Mouse (Mus musculus) MEL (cell line): ENCODE measurements around the gene Smyd1. TPM values are rescaled to one million over a fixed set of nuclear protein-coding genes. Genes with fewer than 3 reads are reported as not detected.
A peak's percentile ranks its signal among the peaks of the same experiment; 100 is the strongest.

Source experiments
- DNase-seq: peaks from one replicate; pipeline ENCODE4 v3.0.0; 2011; ENCODE audit warnings: low read depth, low spot score
- H3K27ac ChIP-seq: 2 replicates; pipeline ENCODE4 v1.5.1; 2012; ENCODE audit warnings: low read depth, mild to moderate bottlenecking, control low read depth, low read length, moderate library complexity; ENCODE audit not compliant: control insufficient read depth
- H3K27me3 ChIP-seq, 2 experiments: fragments of 150-350 bp in 1 of 2; sonication (generic) in 1 of 2; 2 replicates each; pipeline ENCODE4 v1.6.1; 2012; ENCODE audit warnings: low read length in 2 of 2, mild to moderate bottlenecking in 2 of 2, improper control_type of control experiment in 1 of 2, moderate library complexity in 1 of 2; ENCODE audit not compliant: insufficient read depth in 2 of 2, control insufficient read depth in 1 of 2
- H3K36me3 ChIP-seq, 2 experiments: 2 replicates each; pipeline ENCODE4 v1.6.1; 2012 to 2014; ENCODE audit warnings: low read length in 2 of 2, improper control_type of control experiment in 1 of 2, inconsistent platforms in 1 of 2, mild to moderate bottlenecking in 1 of 2; ENCODE audit not compliant: insufficient read depth in 2 of 2, control insufficient read depth in 1 of 2
- H3K4me1 ChIP-seq, 2 experiments: fragments of 150-350 bp in 1 of 2; sonication (generic) in 1 of 2; 2 replicates each; pipeline ENCODE4 v1.6.1; 2012; ENCODE audit warnings: low read length in 2 of 2, improper control_type of control experiment in 1 of 2, mild to moderate bottlenecking in 1 of 2; ENCODE audit not compliant: insufficient read depth in 2 of 2, control insufficient read depth in 1 of 2
- H3K4me3 ChIP-seq, 2 experiments: fragments of 150-350 bp in 1 of 2; sonication (generic) in 1 of 2; 2 replicates each; pipeline ENCODE4 v1.5.1; 2012; ENCODE audit warnings: low read depth in 2 of 2, low read length in 2 of 2, mild to moderate bottlenecking in 2 of 2, moderate library complexity in 2 of 2, control low read depth in 1 of 2, improper control_type of control experiment in 1 of 2; ENCODE audit not compliant: control insufficient read depth in 1 of 2, insufficient read depth in 1 of 2
- H3K79me2 ChIP-seq: 2 replicates; pipeline ENCODE4 v1.6.1; 2012; ENCODE audit warnings: mild to moderate bottlenecking, low read length, moderate library complexity; ENCODE audit not compliant: control insufficient read depth, poor library complexity, insufficient read depth
- H3K9ac ChIP-seq: 2 replicates; pipeline ENCODE4 v1.6.1; 2012; ENCODE audit warnings: low read depth, mild to moderate bottlenecking, control low read depth, low read length, moderate library complexity; ENCODE audit not compliant: control insufficient read depth, poor library complexity, severe bottlenecking
- H3K9me3 ChIP-seq: fragments of 150-350 bp; sonication (generic); replicated peaks from 2 replicates; pipeline ENCODE4 v1.6.1; 2012; ENCODE audit warnings: mild to moderate bottlenecking, low read length, improper control_type of control experiment, moderate library complexity; ENCODE audit not compliant: insufficient read depth
- CHD1 ChIP-seq: IDR thresholded peaks from 2 replicates; pipeline ENCODE4 v1.6.1; 2012; ENCODE audit warnings: low read depth, mild to moderate bottlenecking, inconsistent platforms, low read length, improper control_type of control experiment
- CHD2 ChIP-seq: IDR thresholded peaks from 2 replicates; pipeline ENCODE4 v1.6.1; 2011; ENCODE audit warnings: low read length, improper control_type of control experiment
- CTCF ChIP-seq, 3 experiments: IDR thresholded peaks in 2 of 3; conservative IDR thresholded peaks in 1 of 3; 2 replicates each; pipeline ENCODE4 v1.5.1; 2011 to 2012; ENCODE audit warnings: low read length in 3 of 3, low read depth in 2 of 3, mild to moderate bottlenecking in 2 of 3, improper control_type of control experiment in 1 of 3, inconsistent platforms in 1 of 3, mixed read lengths in 1 of 3, moderate library complexity in 1 of 3; ENCODE audit not compliant: control insufficient read depth in 1 of 3, insufficient read depth in 1 of 3, poor library complexity in 1 of 3, severe bottlenecking in 1 of 3
- ELF1 ChIP-seq: IDR thresholded peaks from 2 replicates; pipeline ENCODE4 v1.6.1; 2014; ENCODE audit warnings: low read depth, mild to moderate bottlenecking, inconsistent platforms, low read length, improper control_type of control experiment, moderate library complexity
- EP300 ChIP-seq, 2 experiments: IDR thresholded peaks; 2 replicates each; pipeline ENCODE4 v1.6.1; 2011; ENCODE audit warnings: improper control_type of control experiment in 2 of 2, low read length in 2 of 2, low read depth in 1 of 2, mild to moderate bottlenecking in 1 of 2
- ETS1 ChIP-seq: IDR thresholded peaks from 2 replicates; pipeline ENCODE4 v1.6.1; 2012; ENCODE audit warnings: low read depth, mild to moderate bottlenecking, inconsistent platforms, low read length, improper control_type of control experiment, moderate library complexity
- GABPA ChIP-seq: IDR thresholded peaks from 2 replicates; pipeline ENCODE4 v1.6.1; 2012; ENCODE audit warnings: low read depth, mild to moderate bottlenecking, inconsistent platforms, low read length, improper control_type of control experiment, moderate library complexity
- GATA1 ChIP-seq: IDR thresholded peaks from 2 replicates; pipeline ENCODE4 v1.6.1; 2011; ENCODE audit warnings: low read depth, low read length, improper control_type of control experiment
- MAFK ChIP-seq: IDR thresholded peaks from 2 replicates; pipeline ENCODE4 v1.6.1; 2011; ENCODE audit warnings: low read depth, mild to moderate bottlenecking, low read length, improper control_type of control experiment, borderline replicate concordance
- MAZ ChIP-seq: IDR thresholded peaks from 2 replicates; pipeline ENCODE4 v1.6.1; 2012; ENCODE audit warnings: low read depth, mild to moderate bottlenecking, inconsistent platforms, low read length, improper control_type of control experiment
- MEF2A ChIP-seq: IDR thresholded peaks from 2 replicates; pipeline ENCODE4 v1.6.1; 2014; ENCODE audit warnings: low read depth, mild to moderate bottlenecking, inconsistent platforms, low read length, improper control_type of control experiment; ENCODE audit not compliant: poor library complexity, insufficient replicate concordance, severe bottlenecking; ENCODE audit errors: extremely low read depth
- MXI1 ChIP-seq: IDR thresholded peaks from 2 replicates; pipeline ENCODE4 v1.6.1; 2011; ENCODE audit warnings: mild to moderate bottlenecking, low read depth, low read length, improper control_type of control experiment
- MYB ChIP-seq: IDR thresholded peaks from 2 replicates; pipeline ENCODE4 v1.6.1; 2011; ENCODE audit warnings: mild to moderate bottlenecking, low read depth, low read length, improper control_type of control experiment
- MYC ChIP-seq: IDR thresholded peaks from 2 replicates; pipeline ENCODE4 v1.6.1; 2011; ENCODE audit warnings: low read depth, mild to moderate bottlenecking, low read length, improper control_type of control experiment, moderate library complexity
- NRF1 ChIP-seq: IDR thresholded peaks from 2 replicates; pipeline ENCODE4 v1.6.1; 2014; ENCODE audit warnings: low read depth, mild to moderate bottlenecking, inconsistent platforms, low read length, improper control_type of control experiment, moderate library complexity; ENCODE audit not compliant: poor library complexity, insufficient read depth, severe bottlenecking
- POLR2A ChIP-seq, 2 experiments: IDR thresholded peaks; 2 replicates each; pipeline ENCODE4 v1.6.1; 2011 to 2012; ENCODE audit warnings: low read length in 2 of 2, mild to moderate bottlenecking in 2 of 2, control low read depth in 1 of 2, improper control_type of control experiment in 1 of 2, low read depth in 1 of 2, moderate library complexity in 1 of 2; ENCODE audit not compliant: control insufficient read depth in 1 of 2, insufficient read depth in 1 of 2, poor library complexity in 1 of 2
- POLR2AphosphoS2 ChIP-seq: IDR thresholded peaks from 2 replicates; pipeline ENCODE4 v1.6.1; 2011; ENCODE audit warnings: low read length, improper control_type of control experiment
- RAD21 ChIP-seq: IDR thresholded peaks from 2 replicates; pipeline ENCODE4 v1.6.1; 2011; ENCODE audit warnings: mild to moderate bottlenecking, low read depth, low read length, improper control_type of control experiment
- SMC3 ChIP-seq: IDR thresholded peaks from 2 replicates; pipeline ENCODE4 v1.6.1; 2011; ENCODE audit warnings: low read depth, low read length, improper control_type of control experiment
- TAL1 ChIP-seq: IDR thresholded peaks from 2 replicates; pipeline ENCODE4 v1.6.1; 2012; ENCODE audit warnings: mild to moderate bottlenecking, inconsistent platforms, low read length, moderate library complexity, mixed read lengths
- USF1 ChIP-seq: IDR thresholded peaks from 2 replicates; pipeline ENCODE4 v1.6.1; 2014; ENCODE audit warnings: low read depth, mild to moderate bottlenecking, inconsistent platforms, low read length, improper control_type of control experiment, moderate library complexity
- USF2 ChIP-seq, 2 experiments: IDR thresholded peaks; 2 replicates each; pipeline ENCODE4 v1.6.1; 2011 to 2012; ENCODE audit warnings: improper control_type of control experiment in 2 of 2, low read length in 2 of 2, borderline replicate concordance in 1 of 2, inconsistent platforms in 1 of 2, low read depth in 1 of 2, mild to moderate bottlenecking in 1 of 2; ENCODE audit not compliant: insufficient read depth in 1 of 2
- ZC3H11A ChIP-seq: IDR thresholded peaks from 2 replicates; pipeline ENCODE4 v1.6.1; 2012; ENCODE audit warnings: low read depth, mild to moderate bottlenecking, inconsistent platforms, low read length, improper control_type of control experiment
- ZKSCAN1 ChIP-seq: IDR thresholded peaks from 2 replicates; pipeline ENCODE4 v1.6.1; 2012; ENCODE audit warnings: low read depth, mild to moderate bottlenecking, inconsistent platforms, low read length, improper control_type of control experiment, moderate library complexity
- ZNF384 ChIP-seq: IDR thresholded peaks from 2 replicates; pipeline ENCODE4 v1.6.1; 2012; ENCODE audit warnings: low read depth, mild to moderate bottlenecking, inconsistent platforms, low read length, improper control_type of control experiment
- polyA plus RNA-seq, 2 experiments: library from polyadenylated mRNA; stranded (reverse) in 1 of 2; unstranded in 1 of 2; fragments of >175 nt in 1 of 2; fragments of >200 nt in 1 of 2; gene quantifications; 2 replicates each; pipeline versions ENCODE4 v1.2.1 to v1.2.4; 2012; ENCODE audit warnings: low replicate concordance in 2 of 2, low read depth in 1 of 2; ENCODE audit not compliant: insufficient read length in 2 of 2, insufficient read depth in 1 of 2, missing spikeins in 1 of 2
- total RNA-seq: library from RNA; depleted of rRNA; stranded (reverse); fragments of 300-350 nt; gene quantifications from 2 replicates; pipeline ENCODE4 v1.2.3, GENCODE M21; 2012

The Smyd1 gene
- total and polyA plus RNA-seq, 3 experiments: 0.19 TPM; not detected in 2

- peaks cover 0 to 1% of the 10 kb centered on the region in 2 experiments; a peak in 1 of 4 replicates for H3K27me3 ChIP-seq
- H3K4me1 ChIP-seq: no peaks in the 10 kb centered on the region
- H3K4me3 ChIP-seq: no peak overlapping the region
- H3K9ac ChIP-seq: no peak overlapping the region
- no peaks in the 10 kb centered on the region for H3K9me3 ChIP-seq
- H3K27ac ChIP-seq: no peak overlapping the region
- no peak for DNase-seq
- no peaks in the 10 kb centered on the region for H3K79me2 ChIP-seq
- TF ChIP-seq TAL1: no peak
- no peak for TF ChIP-seq USF2 (IDR thresholded peaks at IDR 0.05; ENCODE audit: borderline replicate concordance in 1 of 2, insufficient read depth in 1 of 2, low read depth in 1 of 2, low read length in 2 of 2)
- TF ChIP-seq CHD2: no peak
- no peak for TF ChIP-seq POLR2A (IDR thresholded peaks at IDR 0.05; ENCODE audit: control insufficient read depth in 1 of 2, insufficient read depth in 1 of 2, low read depth in 1 of 2, low read length in 2 of 2, poor library complexity in 1 of 2)
- no peak for TF ChIP-seq MAZ
- no peak for TF ChIP-seq USF1
- no peak for TF ChIP-seq ELF1
- no peak for TF ChIP-seq ZKSCAN1
- no peak for TF ChIP-seq MEF2A
- no peak for TF ChIP-seq MAFK
- TF ChIP-seq CHD1: no peak
- TF ChIP-seq EP300 (IDR thresholded peaks at IDR 0.05; ENCODE audit: low read depth in 1 of 2, low read length in 2 of 2): no peak
- TF ChIP-seq MXI1: no peak
- TF ChIP-seq ZNF384: no peak
- TF ChIP-seq GABPA: no peak
- no peaks in the 10 kb centered on the region for H3K36me3 ChIP-seq
These were observed 73.6 kb downstream of the Smyd1 start for GRCm38 (mm10) chr6:71248420-71248819.

- peak; percentile 34 for DNase-seq
- Histone ChIP-seq H3K79me2 (no peaks in the 10 kb centered on the region), H3K4me3 (no peak overlapping the region), H3K4me1 (no peaks in the 10 kb centered on the region), H3K36me3 (no peaks in the 10 kb centered on the region), H3K9me3 (no peaks in the 10 kb centered on the region), H3K27me3 (peaks cover 0 to 3% of the 10 kb centered on the region in 2 experiments; a peak in 1 of 4 replicates), H3K27ac (no peak overlapping the region), H3K9ac (no peak overlapping the region)
- TF ChIP-seq POLR2AphosphoS2 (no peak), ELF1 (no peak), TAL1 (no peak), RAD21 (peak; percentile 60), ZC3H11A (peak; percentile 77), MYB (no peak), GATA1 (no peak), CTCF (IDR thresholded peaks at IDR 0.05 in 2 of 3, conservative IDR thresholded peaks at IDR 0.05 in 1 of 3; ENCODE audit: control insufficient read depth in 1 of 3, insufficient read depth in 1 of 3, low read depth in 2 of 3, low read length in 3 of 3, poor library complexity in 1 of 3, severe bottlenecking in 1 of 3) (peak in 1 of 3 experiments; percentile 42; a peak in 2 of 6 replicates), MYC (peak; percentile 84; the same call in 1 of the 2 replicates), ETS1 (no peak), SMC3 (peak; percentile 53), MXI1 (no peak), NRF1 (no peak)
These were observed 78.8 kb downstream of the Smyd1 start for GRCm38 (mm10) chr6:71243258-71243657.
